ENCODE assay signal across 13 mouse cellular contexts in genomic region chr12:107335106-107335505, GRCm38 (mm10).
DNase-seq lines count a peak whose midpoint lies in the region; ATAC-seq lines count a peak whose summit lies in the region.
"Had no signal": no experiment of that assay in that cellular context is flagged by ENCODE, and none has a peak within 500 bp of the region (broad histone marks: within the 10 kb centered on the region; RNA-seq: fewer than 3 reads in every experiment).

No protein-coding gene starts in this region.

- no peaks in the 10 kb centered on the region for H3K36me3 ChIP-seq in forebrain, embryonic 13.5 days (ENCODE audit: poor library complexity, severe bottlenecking)
- no peaks in the 10 kb centered on the region for H3K36me3 ChIP-seq in forebrain, embryonic 12.5 days (replicated peaks)
- no peaks in the 10 kb centered on the region for H3K36me3 ChIP-seq in liver, embryonic 11.5 days (ENCODE audit: control insufficient read depth, insufficient read depth, low read length)
- no peaks in the 10 kb centered on the region for H3K36me3 ChIP-seq in embryonic facial prominence, embryonic 15.5 days
- H3K36me3 ChIP-seq: heart, embryonic 13.5 days; stomach, embryonic 15.5 days had no signal

- ATAC-seq in forebrain, embryonic 13.5 days = peak; percentile 41; the same call in 1 of the 2 replicates
- no peak for ATAC-seq in forebrain, embryonic 12.5 days (ENCODE audit: low FRiP score)
- no peak for ATAC-seq in liver, embryonic 11.5 days (replicated peaks; ENCODE audit: low FRiP score)
- no peak for ATAC-seq in embryonic facial prominence, embryonic 15.5 days (ENCODE audit: insufficient number of reproducible peaks, low FRiP score, low TSS enrichment, low read depth)
- ATAC-seq: intestine, postnatal 0 days; midbrain, embryonic 16.5 days had no signal

- no peak overlapping the region for H3K4me3 ChIP-seq in forebrain, embryonic 13.5 days
- no peak overlapping the region for H3K4me3 ChIP-seq in forebrain, embryonic 12.5 days (replicated peaks)
- no peak overlapping the region for H3K4me3 ChIP-seq in liver, embryonic 11.5 days (ENCODE audit: low read depth, low read length)
- no peak overlapping the region for H3K4me3 ChIP-seq in embryonic facial prominence, embryonic 15.5 days (replicated peaks)
- H3K4me3 ChIP-seq: heart, embryonic 13.5 days; stomach, embryonic 15.5 days had no signal

- H3K27ac ChIP-seq in forebrain, embryonic 13.5 days = no peak overlapping the region
- H3K27ac ChIP-seq in forebrain, embryonic 12.5 days = no peak overlapping the region
- no peak overlapping the region for H3K27ac ChIP-seq in liver, embryonic 11.5 days (ENCODE audit: low read depth, low read length)
- H3K27ac ChIP-seq in embryonic facial prominence, embryonic 15.5 days (replicated peaks) = peak overlapping the region; percentile 60
- H3K27ac ChIP-seq: heart, embryonic 13.5 days; stomach, embryonic 15.5 days had no signal

- peak; percentile 9 for DNase-seq in liver
- DNase-seq in liver, embryonic 11.5 days (ENCODE audit: low spot score) = no peak
- peak; percentile 59 for DNase-seq in left cerebral cortex, postnatal 4 days
- DNase-seq in adrenal gland, postnatal 10 days = no peak
- DNase-seq in embryo, embryonic 10 days (ENCODE audit: low spot score) = no peak
- DNase-seq: adrenal gland, postnatal 25 days had no signal

- H3K4me1 ChIP-seq in forebrain, embryonic 13.5 days = 0 out of 2 replicates have a peak, but pooled peaks cover 4% of the 10 kb centered on the region
- no peaks in the 10 kb centered on the region for H3K4me1 ChIP-seq in forebrain, embryonic 12.5 days
- no peaks in the 10 kb centered on the region for H3K4me1 ChIP-seq in liver, embryonic 11.5 days (replicated peaks; ENCODE audit: control insufficient read depth, insufficient read depth, low read length)
- peaks cover 11% of the 10 kb centered on the region; the same call in 1 of the 2 replicates for H3K4me1 ChIP-seq in embryonic facial prominence, embryonic 15.5 days
- H3K4me1 ChIP-seq: heart, embryonic 13.5 days; stomach, embryonic 15.5 days had no signal

- H3K9me3 ChIP-seq in forebrain, embryonic 13.5 days (replicated peaks) = no peaks in the 10 kb centered on the region
- H3K9me3 ChIP-seq in forebrain, embryonic 12.5 days = no peaks in the 10 kb centered on the region
- no peaks in the 10 kb centered on the region for H3K9me3 ChIP-seq in liver, embryonic 11.5 days (ENCODE audit: control insufficient read depth, low read length)
- H3K9me3 ChIP-seq in embryonic facial prominence, embryonic 15.5 days (replicated peaks) = no peaks in the 10 kb centered on the region
- H3K9me3 ChIP-seq: heart, embryonic 13.5 days; stomach, embryonic 15.5 days had no signal

- H3K27me3 ChIP-seq in forebrain, embryonic 13.5 days = no peaks in the 10 kb centered on the region
- no peaks in the 10 kb centered on the region for H3K27me3 ChIP-seq in forebrain, embryonic 12.5 days
- H3K27me3 ChIP-seq in liver, embryonic 11.5 days (replicated peaks; ENCODE audit: control insufficient read depth, insufficient read depth, low read length) = no peaks in the 10 kb centered on the region
- no peaks in the 10 kb centered on the region for H3K27me3 ChIP-seq in embryonic facial prominence, embryonic 15.5 days
- H3K27me3 ChIP-seq: heart, embryonic 13.5 days; stomach, embryonic 15.5 days had no signal

- H3K4me2 ChIP-seq in forebrain, embryonic 13.5 days = no peak overlapping the region
- H3K4me2 ChIP-seq in forebrain, embryonic 12.5 days = no peak overlapping the region
- no peak overlapping the region for H3K4me2 ChIP-seq in liver, embryonic 11.5 days
- H3K4me2 ChIP-seq in embryonic facial prominence, embryonic 15.5 days (replicated peaks) = 0 out of 2 replicates have a peak overlapping the region, but pooled peaks have one; percentile 1
- H3K4me2 ChIP-seq: heart, embryonic 13.5 days; stomach, embryonic 15.5 days had no signal

- intact Hi-C loops in left cerebral cortex, postnatal 4 days (cut with DNase I) = no loop called here

- H3K9ac ChIP-seq in forebrain, embryonic 13.5 days = no peak overlapping the region
- no peak overlapping the region for H3K9ac ChIP-seq in forebrain, embryonic 12.5 days
- H3K9ac ChIP-seq in liver, embryonic 11.5 days (ENCODE audit: low read depth, low read length) = no peak overlapping the region
- H3K9ac ChIP-seq in embryonic facial prominence, embryonic 15.5 days = no peak overlapping the region
- H3K9ac ChIP-seq: heart, embryonic 13.5 days; stomach, embryonic 15.5 days had no signal

- 52% methylated on average over 12 of the region's 12 CpGs for WGBS in forebrain, embryonic 13.5 days
- 68% methylated on average over 12 of the region's 12 CpGs for WGBS in forebrain, embryonic 12.5 days
- WGBS in liver, embryonic 11.5 days = 76% methylated on average over 12 of the region's 12 CpGs
- WGBS in embryonic facial prominence, embryonic 15.5 days = 28% methylated on average over 12 of the region's 12 CpGs

Comparison
In these comparisons a context has a peak if more than half of its experiments do, and no peak if none do; other contexts are left out.
1. DNase-seq: peak in liver (single experiment) and left cerebral cortex, postnatal 4 days (single experiment); none in liver, embryonic 11.5 days (single experiment), adrenal gland, postnatal 10 days (single experiment) and embryo, embryonic 10 days (single experiment).